Mouse (Mus musculus) liver, embryonic 14.5 days (tissue): Measurements from ENCODE around the gene Zfp69.

Experiments
- CTCF ChIP-seq: IDR thresholded peaks from 2 replicates; pipeline ENCODE4 v1.5.1; 2016; ENCODE audit warnings: antibody characterized with exemption, low read depth, control low read depth
- EP300 ChIP-seq: IDR thresholded peaks from 2 replicates; pipeline ENCODE4 v1.6.1; 2016; ENCODE audit warnings: antibody characterized with exemption, low read depth

GRCm38 (mm10) chr4:120890754-120891440 lies 60.6 kb downstream of the Zfp69 start:
- TF ChIP-seq EP300 (no peak), CTCF (no peak)
